9 mouse cellular contexts compared by ENCODE assay signal in genomic region chr5:96206897-96207296, GRCm38 (mm10). TPM values are rescaled to one million over a fixed set of nuclear protein-coding genes. Genes with fewer than 3 reads are reported as not detected.
DNase-seq lines count a peak whose midpoint lies in the region; ATAC-seq and TF ChIP-seq lines count a peak whose summit lies in the region.
"Had no signal": no experiment of that assay in that cellular context is flagged by ENCODE, and none has a peak within 500 bp of the region (broad histone marks: within the 10 kb centered on the region; RNA-seq: fewer than 3 reads in every experiment).

No protein-coding gene starts in this region.

- 34% methylated on average over 2 of the region's 2 CpGs for WGBS in heart, embryonic 12.5 days

- H3K4me1 ChIP-seq in heart, embryonic 12.5 days (replicated peaks): peaks cover 9% of the 10 kb centered on the region
- H3K4me1 ChIP-seq in bone marrow macrophage, adult 2 months (ENCODE audit: control insufficient read depth, insufficient read depth, low read length): peaks cover 20% of the 10 kb centered on the region

- TF ChIP-seq CTCF in bone marrow macrophage, adult 2 months (IDR thresholded peaks at IDR 0.05; ENCODE audit: low read depth, low read length): no peak

- no peak for ATAC-seq in heart, embryonic 12.5 days (ENCODE audit: insufficient number of reproducible peaks, low FRiP score)
- no peak for ATAC-seq in megakaryocyte-erythroid progenitor cell, adult 5-6 weeks (replicated peaks; ENCODE audit: low FRiP score, low TSS enrichment, poor library complexity, severe bottlenecking)

- H3K9ac ChIP-seq in heart, embryonic 12.5 days: no peak overlapping the region
- H3K9ac ChIP-seq: embryonic facial prominence, embryonic 13.5 days had no signal

- H3K36me3 ChIP-seq in heart, embryonic 12.5 days: no peaks in the 10 kb centered on the region
- H3K36me3 ChIP-seq: embryonic facial prominence, embryonic 13.5 days had no signal

- H3K9me3 ChIP-seq in heart, embryonic 12.5 days (replicated peaks): no peaks in the 10 kb centered on the region
- H3K9me3 ChIP-seq: embryonic facial prominence, embryonic 13.5 days had no signal

- DNase-seq in heart, adult 8-10 months (ENCODE audit: low spot score): peak; percentile 42
- DNase-seq in MEL-GATA-1-ER (ENCODE audit: extremely low read depth, low read depth): peak; percentile 53
- peak; percentile 75 to 82 for DNase-seq in kidney, postnatal 36 days
- no peak for DNase-seq in neural tube, embryonic 10.5 days (ENCODE audit: extremely low spot score, low spot score)
- DNase-seq in cerebellum, adult 18-20 months: no peak

- no peak overlapping the region for H3K4me3 ChIP-seq in heart, embryonic 12.5 days
- no peak overlapping the region for H3K4me3 ChIP-seq in bone marrow macrophage, adult 2 months (ENCODE audit: insufficient read depth, low read length)
- H3K4me3 ChIP-seq: embryonic facial prominence, embryonic 13.5 days had no signal

- H3K27ac ChIP-seq in heart, embryonic 12.5 days (ENCODE audit: poor library complexity, severe bottlenecking): no peak overlapping the region
- H3K27ac ChIP-seq in bone marrow macrophage, adult 2 months (ENCODE audit: insufficient read depth, low read depth, low read length): peak overlapping the region; percentile 42; the same call in 1 of the 2 replicates
- H3K27ac ChIP-seq: embryonic facial prominence, embryonic 13.5 days had no signal

- H3K27me3 ChIP-seq in heart, embryonic 12.5 days (replicated peaks): no peaks in the 10 kb centered on the region
- H3K27me3 ChIP-seq: embryonic facial prominence, embryonic 13.5 days had no signal

- H3K4me2 ChIP-seq in heart, embryonic 12.5 days: no peak overlapping the region
- H3K4me2 ChIP-seq: embryonic facial prominence, embryonic 13.5 days had no signal

- TF ChIP-seq POLR2A in bone marrow macrophage, adult 2 months (IDR thresholded peaks at IDR 0.05; ENCODE audit: borderline replicate concordance, low read depth, low read length): no peak

RNA-seq across cellular contexts. Expression of gene Mrpl1, which starts 2.4 kb away (rescaled TPM):
- 10 to 100 TPM; 25.4 to 32.5 (median 30.0) TPM for total RNA-seq in heart, adult 8-10 months (2022)
- 25.0 and 26.4 TPM in 2 replicates for polyA plus RNA-seq in heart, embryonic 12.5 days (2016; fragmentation: Nextera tagmentation; extraction: Ambion mirVana)
- 13.0 and 15.8 TPM in 2 replicates for polyA plus RNA-seq in bone marrow macrophage, adult 2 months (2012; ENCODE audit: insufficient read depth, insufficient read length, missing spikeins)
- total RNA-seq in megakaryocyte-erythroid progenitor cell, adult 5-6 weeks (2014; fragmentation: Nextera tagmentation): 18.0 and 21.7 TPM in 2 replicates
- 40.4 and 61.1 TPM in 2 replicates for total RNA-seq in megakaryocyte-erythroid progenitor cell, adult 5-6 weeks (2017)

RNA-seq across cellular contexts. Expression of gene Cnot6l, which starts 42.9 kb away (rescaled TPM):
- 10 to 100 TPM; 47.5 to 56.6 (median 55.9) TPM for total RNA-seq in heart, adult 8-10 months (2022)
- polyA plus RNA-seq in heart, embryonic 12.5 days (2016; fragmentation: Nextera tagmentation; extraction: Ambion mirVana): 16.8 and 17.6 TPM in 2 replicates
- polyA plus RNA-seq in bone marrow macrophage, adult 2 months (2012; ENCODE audit: insufficient read depth, insufficient read length, missing spikeins): 52.3 and 54.2 TPM in 2 replicates
- total RNA-seq in megakaryocyte-erythroid progenitor cell, adult 5-6 weeks (2014; fragmentation: Nextera tagmentation): 53.5 and 58.6 TPM in 2 replicates
- total RNA-seq in megakaryocyte-erythroid progenitor cell, adult 5-6 weeks (2017): 37.7 and 59.4 TPM in 2 replicates

Comparison
In these comparisons a context has a peak if more than half of its experiments do, and no peak if none do; other contexts are left out.
1. DNase-seq: peak in heart, adult 8-10 months (single experiment), MEL-GATA-1-ER (single experiment) and kidney, postnatal 36 days (2 of 2); none in neural tube, embryonic 10.5 days (single experiment) and cerebellum, adult 18-20 months (0 of 2).